Mouse (Mus musculus) WW6 (cell line): ENCODE data around the gene Taar7f.
"Not testable (repeated sequence)": the region's sequence is repeated elsewhere in the genome, so short reads cannot be mapped to it uniquely, and the experiment has no call there.

ENCODE experiments used
- DNase-seq: peaks from one replicate; pipeline ENCODE4 v3.0.0-alpha.2; 2013; ENCODE audit warnings: low read depth, low spot score

Gene Taar7f

DNA sequence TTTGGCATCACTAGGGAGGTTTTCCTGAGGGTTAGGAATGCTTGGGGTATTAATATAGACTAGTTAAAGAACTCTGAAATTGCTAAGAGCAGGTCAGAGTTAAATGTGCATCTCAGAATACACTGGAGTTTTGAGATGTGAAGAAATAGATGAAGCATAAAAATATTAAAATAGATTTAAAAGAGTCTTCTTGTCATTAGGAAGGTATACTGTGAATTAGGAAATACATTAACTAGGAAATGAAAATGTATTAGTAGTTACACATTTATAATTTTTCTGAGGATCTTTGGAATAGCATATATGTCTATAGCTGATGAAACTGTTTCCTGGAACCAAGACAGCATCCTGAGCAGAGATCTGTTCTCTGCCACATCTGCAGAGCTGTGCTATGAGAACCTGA lies at the start of gene Taar7f:
TSS of gene Taar7f (plus strand) at position 301 of the 400 bp plus-strand sequence.
- DNase-seq, result no peak

DNA sequence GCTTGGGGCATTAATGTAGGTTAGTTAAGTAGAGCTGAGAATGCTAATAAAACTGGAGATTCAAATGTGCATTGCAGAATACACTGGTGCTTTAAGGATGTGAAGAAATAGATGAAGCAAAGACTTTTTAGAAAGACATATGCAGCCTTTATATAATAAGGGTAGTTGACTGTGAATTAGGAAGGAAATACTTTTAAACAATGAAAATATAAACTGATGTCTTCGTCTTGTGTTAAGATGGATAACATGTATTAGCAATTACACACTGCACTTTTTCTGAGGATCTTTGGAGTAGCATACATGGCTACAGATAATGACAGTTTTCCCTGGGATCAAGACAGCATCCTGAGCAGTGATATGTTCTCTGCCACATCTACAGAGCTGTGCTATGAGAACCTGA lies 49.7 kb upstream of the Taar7f start, which contains the start of gene Taar7b:
TSS of gene Taar7b (plus strand) at position 301 of the 400 bp plus-strand sequence.
- no peak for DNase-seq

DNA sequence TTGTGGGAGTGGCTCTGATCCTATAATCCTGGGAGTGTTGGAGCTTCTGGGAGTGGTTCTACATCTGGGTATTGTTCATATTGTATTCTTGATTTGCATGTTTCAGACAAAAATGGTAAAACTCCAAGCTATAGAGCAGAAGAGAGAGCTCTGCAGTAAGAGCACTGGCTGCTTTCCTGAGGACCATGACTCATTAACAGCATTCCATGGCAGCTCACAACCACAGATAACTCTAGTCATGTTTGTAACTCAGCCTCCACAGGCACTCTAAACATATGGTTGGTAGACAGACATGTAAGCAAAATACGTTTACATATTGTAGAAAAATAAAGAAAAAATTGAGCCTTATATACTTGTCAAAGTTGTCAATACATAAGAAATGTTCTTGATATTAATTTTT lies 42.9 kb upstream of the Taar7f start:
- no peak for DNase-seq

DNA sequence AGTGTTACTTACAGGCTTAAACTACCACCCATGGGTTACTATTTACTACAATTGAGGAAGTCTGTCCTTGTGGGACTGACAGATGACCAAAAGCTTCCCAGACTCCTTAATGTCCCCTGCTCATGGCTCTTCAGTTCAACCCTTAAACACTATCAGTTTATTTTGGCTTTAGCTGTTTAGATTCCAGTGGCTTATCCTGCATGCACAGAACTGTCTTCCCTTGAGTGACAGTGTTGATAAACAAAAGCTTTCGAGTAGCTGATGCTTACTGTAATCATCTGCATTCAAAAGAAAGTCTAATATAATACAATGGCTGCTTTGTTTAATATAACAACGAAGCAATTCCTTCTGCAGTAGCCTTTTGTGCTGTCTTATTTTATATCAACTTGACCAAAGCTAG lies 42.3 kb upstream of the Taar7f start:
- no peak for DNase-seq

DNA sequence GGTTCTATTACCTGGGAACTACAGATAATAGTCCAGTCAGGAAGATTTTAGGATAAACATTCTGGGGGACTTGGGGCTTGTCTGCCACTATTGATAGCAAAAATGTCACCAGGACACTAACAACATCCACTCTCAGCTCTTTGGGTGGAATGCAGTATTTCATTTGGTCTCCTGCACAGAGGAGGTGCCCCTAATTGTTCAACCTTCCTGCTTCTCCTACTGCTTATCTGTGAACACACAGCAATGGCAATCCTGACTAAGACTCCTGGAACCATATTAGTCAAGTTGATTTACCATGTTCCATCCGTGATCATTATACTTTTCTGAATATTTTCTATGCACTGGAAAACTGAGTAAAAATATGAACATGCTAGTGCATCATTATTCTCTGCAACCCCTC lies 41.2 kb upstream of the Taar7f start:
- no peak for DNase-seq

DNA sequence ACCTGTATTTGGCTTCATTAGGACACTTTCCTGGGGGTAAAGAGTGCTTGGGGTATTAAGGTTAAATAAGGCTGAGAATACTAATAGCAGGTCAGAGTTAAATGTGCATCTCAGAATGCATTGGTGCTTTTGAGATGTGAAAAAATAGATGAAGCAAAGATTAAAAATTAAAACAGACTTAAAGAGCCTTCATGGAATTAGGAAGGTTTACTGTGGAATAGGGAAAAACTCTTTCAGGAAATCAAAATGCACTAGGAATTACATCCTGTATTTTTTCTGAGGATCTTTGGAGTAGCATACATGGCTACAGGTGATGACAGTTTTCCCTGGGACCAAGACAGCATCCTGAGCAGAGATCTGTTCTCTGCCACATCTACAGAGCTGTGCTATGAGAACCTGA lies 22.4 kb upstream of the Taar7f start, which contains the start of gene Taar7d:
TSS of gene Taar7d (plus strand) at position 301 of the 400 bp plus-strand sequence.
- no peak for DNase-seq

DNA sequence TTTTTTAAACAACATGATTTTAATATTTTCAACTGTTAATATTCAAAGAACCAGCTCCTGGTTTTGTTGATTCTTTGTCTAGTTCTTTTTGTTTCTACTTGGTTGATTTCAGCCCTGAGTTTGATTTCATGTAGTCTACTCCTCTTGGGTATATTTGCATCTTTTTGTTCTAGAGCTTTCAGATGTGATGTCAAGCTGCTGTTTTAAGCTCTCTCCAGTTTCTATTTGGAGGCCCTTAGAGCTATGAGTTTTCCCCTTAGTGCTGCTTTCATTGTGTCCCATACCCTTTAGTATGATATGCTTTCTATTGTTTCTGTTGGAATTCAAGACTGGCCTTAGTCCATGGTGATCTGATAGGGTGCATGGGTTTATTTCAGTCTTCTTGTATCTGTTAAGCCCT lies 18.0 kb upstream of the Taar7f start:
- no peak for DNase-seq

DNA sequence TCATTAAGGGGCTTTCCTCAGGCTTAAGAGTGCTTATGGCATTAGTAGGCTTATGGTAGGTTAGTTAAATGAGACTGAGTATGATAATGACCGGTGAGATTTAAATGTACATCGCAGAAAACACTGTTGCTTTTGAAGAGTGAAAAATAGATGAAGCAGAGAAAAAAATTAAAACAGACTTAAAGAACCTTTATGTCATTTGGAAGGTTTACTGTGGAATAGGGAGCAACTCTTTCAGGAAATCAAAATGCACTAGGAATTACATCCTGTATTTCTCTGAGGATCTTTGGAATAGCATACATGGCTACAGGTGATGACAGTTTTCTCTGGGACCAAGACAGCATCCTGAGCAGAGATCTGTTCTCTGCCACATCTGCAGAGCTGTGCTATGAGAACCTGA lies 12.0 kb upstream of the Taar7f start, which contains the start of gene Taar7e:
TSS of gene Taar7e (plus strand) at position 301 of the 400 bp plus-strand sequence.
- no peak for DNase-seq

DNA sequence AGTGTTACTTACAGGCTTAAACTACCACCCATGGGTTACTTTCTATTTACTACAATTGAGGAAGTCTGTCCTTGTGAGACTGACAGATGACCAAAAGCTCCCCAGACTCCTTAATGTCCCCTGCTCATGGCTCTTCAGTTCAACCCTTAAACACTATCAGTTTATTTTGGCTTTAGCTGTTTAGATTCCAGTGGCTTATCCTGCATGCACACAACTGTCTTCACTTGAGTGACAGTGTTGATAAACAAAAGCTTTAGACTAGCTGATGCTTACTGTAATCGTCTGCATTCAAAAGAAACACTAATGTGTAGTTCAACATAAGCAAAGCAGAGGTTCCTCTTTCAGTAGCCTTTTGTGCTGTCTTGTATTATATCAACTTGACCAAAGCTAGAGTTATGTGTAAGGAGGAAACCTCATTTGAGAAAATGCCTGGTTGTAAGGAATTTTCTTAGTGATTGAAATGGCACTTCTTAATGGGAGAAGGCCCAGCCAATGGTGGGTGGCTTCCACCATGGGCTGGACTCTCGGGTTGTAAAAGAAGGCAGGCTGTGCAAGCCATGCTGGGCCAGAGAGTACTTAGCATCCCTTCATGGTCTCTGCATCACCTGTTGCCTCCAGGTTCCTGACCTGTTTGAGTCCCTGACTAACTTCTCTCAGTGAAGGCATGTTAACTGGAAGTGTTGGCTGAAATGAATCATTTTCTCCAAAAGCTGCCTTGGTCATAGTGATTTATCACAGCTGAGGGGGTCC lies 9.0 kb upstream of the Taar7f start:
- DNase-seq, result no peak

DNA sequence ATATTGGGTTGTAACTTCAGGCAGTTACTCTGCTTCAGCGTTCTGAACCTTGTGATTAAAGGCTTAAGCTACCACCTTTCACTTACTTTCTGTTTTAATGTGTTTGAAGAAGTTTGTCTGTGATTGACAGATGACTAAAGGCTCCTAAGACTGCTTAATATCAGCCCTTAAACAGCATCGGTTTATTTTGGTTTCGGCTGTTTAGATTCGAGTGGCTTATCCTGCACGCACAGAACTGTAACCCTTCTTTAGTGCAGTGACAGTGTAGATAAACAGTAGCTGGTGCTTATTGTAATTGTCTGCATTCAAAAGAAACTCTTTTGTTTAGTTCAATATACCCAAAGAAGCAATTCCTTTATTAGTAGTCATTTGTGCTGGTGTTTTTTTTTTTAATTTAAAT lies 2.7 kb downstream of the Taar7f start:
- DNase-seq, result no peak

DNA sequence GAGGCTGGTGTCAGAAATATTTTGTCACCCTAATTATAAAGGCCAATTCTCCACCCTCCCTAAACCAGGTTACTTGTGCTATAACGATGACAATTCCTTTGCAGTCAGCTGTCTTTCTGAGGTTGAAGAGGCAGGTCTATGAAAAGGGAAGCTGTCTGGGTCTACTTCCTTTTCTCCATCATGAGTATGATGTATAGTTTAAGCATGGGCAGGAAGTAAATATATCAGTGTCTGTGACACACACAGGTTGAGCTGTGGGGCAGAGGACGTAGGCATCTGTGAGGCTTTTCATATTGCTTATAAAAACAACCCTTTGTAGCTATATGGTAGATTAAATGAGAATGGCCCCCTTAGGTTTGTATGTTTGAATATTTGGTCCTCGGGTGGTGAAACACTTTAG lies 9.7 kb downstream of the Taar7f start:
- no peak for DNase-seq

DNA sequence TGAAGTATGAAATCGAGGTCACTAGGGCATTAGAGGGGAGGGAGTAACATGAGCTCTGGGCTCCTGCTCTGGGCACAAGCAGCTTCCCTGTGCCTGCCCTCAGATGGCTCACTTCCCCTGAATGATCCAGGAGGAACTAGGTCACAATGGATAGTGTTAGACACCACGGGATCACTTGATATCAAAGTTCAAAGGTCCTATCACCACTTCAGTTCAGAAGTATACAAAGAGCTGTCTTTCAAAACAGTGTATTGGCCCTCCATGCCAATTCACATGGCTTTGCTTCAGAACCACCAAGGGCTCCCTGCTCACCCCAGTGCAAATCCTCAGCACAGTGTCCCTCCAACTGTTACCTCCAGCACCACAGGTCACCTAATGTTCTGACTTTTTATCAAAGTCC lies 25.4 kb downstream of the Taar7f start:
- not testable (repeated sequence) for DNase-seq

DNA sequence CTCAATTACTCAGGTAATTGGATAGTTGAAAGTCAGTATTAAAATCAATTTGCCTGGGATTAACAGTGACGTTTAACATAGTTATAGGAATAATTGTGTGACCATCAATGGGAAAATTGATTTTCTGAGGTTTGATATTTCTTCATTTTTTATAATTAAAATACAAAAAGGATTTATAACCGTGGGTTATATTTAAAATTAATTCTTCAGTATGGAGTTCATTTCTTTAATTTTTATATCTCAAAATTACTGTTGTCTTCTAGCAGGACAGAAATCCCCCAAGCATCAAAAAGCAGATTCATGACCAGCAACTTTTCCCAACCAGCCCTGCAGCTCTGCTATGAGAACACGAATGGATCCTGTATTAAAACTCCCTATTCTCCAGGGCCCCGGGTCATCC lies 26.9 kb downstream of the Taar7f start, which contains the start of gene Taar8a:
TSS of gene Taar8a (plus strand) at position 301 of the 400 bp plus-strand sequence.
- DNase-seq, result not testable (repeated sequence)

DNA sequence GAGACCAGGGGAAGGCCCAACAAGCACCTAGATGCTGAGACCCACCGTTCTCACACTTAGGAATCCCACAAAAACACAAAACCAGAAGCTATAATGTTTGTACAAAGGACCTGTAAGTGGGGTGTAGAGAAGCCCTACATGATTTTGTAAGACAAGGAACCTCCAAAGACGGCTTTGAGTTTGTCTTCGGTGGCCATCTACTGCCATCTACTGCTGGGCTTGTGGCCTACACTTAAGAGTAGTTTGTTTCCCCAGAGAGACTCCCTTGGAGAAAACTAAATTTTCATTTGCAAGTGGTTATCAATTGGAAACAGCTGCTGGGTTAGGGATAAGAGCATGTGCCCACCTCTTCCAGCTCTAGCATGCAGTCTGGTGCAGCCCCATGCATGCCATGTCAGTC lies 30.9 kb downstream of the Taar7f start:
- DNase-seq, result peak; percentile 14

DNA sequence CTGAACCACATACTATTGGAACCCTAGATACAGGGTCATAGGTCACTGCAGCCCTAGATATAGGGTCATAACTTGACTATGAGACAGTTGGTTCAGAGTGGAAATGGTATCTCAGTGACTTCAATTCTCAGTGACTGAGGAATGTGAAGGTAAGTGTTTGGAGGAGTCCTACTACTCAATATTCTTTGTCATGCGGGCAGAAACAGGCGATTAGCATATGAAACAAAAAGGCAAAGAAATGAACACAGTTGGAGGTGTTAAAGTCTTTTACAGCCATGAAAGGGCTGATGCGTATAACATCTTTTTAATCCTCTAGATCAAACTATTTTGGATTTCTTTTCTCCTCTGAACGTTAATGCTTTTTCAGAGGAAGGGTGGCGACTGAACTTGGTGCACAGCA lies 36.6 kb downstream of the Taar7f start:
- no peak for DNase-seq

DNA sequence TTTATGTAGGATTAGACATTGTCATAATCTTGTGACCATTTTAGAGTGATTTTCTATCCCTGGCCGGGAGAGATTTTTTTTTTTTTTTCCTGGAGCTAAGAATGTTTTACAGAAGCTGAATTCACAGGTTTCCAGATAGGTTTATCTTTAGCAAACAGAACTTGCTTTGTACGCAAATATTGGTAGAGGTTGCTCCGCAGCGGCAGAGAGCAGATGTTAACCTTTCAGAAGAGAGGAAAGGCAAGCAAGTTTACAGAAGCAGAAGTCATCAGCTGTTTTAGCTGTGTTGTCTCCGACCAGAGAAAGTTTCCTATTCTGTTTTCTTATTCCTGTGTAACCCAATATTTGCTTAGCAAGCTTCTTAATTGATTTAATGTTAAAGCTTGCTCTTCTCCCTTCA lies 37.2 kb downstream of the Taar7f start:
- DNase-seq, result no peak

DNA sequence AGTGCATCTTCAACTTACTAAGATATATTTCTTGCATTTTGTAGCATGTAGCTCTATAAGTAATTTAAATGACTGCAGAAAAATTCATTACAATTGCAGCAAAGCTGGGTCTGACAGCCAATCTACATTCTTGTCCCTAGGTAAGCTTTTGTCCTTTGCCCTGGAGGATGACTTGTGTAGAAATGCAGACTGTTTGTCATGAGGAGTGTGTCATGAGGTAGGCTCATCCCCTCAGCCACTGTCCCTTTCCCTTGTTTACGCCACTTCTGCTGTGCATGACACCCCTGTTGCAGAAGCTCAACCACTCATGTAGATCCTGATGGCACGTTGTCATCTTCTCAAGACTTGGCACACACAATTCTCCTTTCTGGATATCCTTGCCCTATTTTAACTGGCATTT lies 37.9 kb downstream of the Taar7f start:
- no peak for DNase-seq

DNA sequence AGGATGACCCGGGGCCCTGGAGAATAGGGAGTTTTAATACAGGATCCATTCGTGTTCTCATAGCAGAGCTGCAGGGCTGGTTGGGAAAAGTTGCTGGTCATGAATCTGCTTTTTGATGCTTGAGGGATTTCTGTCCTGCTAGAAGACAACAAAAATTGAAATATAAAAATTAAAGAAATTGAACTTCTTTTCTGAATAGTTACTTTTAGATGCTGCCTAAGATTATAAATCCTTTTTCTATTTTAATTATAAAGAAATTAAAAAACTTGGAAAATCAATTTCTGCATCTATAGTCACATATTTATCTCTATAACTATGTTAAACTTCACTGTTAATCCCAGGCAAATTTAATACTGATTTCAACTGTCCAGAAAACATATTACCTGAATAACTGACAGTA lies 42.9 kb downstream of the Taar7f start, which contains the start of gene Taar8b:
TSS of gene Taar8b (minus strand) at position 101 of the 400 bp plus-strand sequence.
- no peak for DNase-seq

DNA sequence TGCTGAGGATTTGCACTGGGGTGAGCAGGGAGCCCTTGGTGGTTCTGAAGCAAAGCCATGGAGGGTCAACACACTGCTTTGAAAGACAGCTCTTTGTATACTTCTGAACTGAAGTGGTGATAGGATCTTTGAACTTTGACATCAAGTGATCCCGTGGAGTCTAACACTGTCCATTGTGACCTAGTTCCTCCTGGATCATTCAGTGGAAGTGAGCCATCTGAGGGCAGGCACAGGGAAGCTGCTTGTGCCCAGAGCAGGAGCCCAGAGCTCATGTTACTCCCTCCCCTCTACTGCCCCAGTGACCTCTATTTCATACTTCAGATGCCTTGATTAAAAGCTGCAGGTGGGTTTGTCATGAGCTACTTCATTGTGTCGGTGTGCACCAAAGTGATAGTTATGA lies 47.7 kb downstream of the Taar7f start:
- DNase-seq, result not testable (repeated sequence)
